Mouse (Mus musculus) kidney, adult 2 months (tissue): ENCODE results near the gene Abcb11. TPM values are rescaled to one million over a fixed set of nuclear protein-coding genes. Genes with fewer than 3 reads are reported as not detected.

Source experiments
- DNase-seq: peaks from one replicate; pipeline ENCODE4 v3.0.0; 2021
- H3K27ac ChIP-seq: fragments of 200-500 bp; 2 replicates; pipeline ENCODE4 v1.5.1; 2012; ENCODE audit warnings: low read depth, low read length, control low read depth, inconsistent platforms; ENCODE audit not compliant: insufficient read depth
- H3K27me3 ChIP-seq: fragments of 200-500 bp; replicated peaks from 2 replicates; pipeline ENCODE4 v1.6.1; 2012; ENCODE audit warnings: mild to moderate bottlenecking, moderate library complexity, low read length, inconsistent platforms; ENCODE audit not compliant: control insufficient read depth, insufficient read depth
- H3K36me3 ChIP-seq: fragments of 200-500 bp; 2 replicates; pipeline ENCODE4 v1.6.1; 2012; ENCODE audit warnings: mild to moderate bottlenecking, moderate library complexity, low read length, inconsistent platforms; ENCODE audit not compliant: control insufficient read depth, insufficient read depth
- H3K4me1 ChIP-seq: fragments of 200-500 bp; 2 replicates; pipeline ENCODE4 v1.6.1; 2011; ENCODE audit warnings: low read length; ENCODE audit not compliant: control insufficient read depth, insufficient read depth
- H3K4me3 ChIP-seq: fragments of 200-500 bp; 2 replicates; pipeline ENCODE4 v1.5.1; 2011; ENCODE audit warnings: mild to moderate bottlenecking, low read depth, low read length, control low read depth; ENCODE audit not compliant: insufficient read depth
- CTCF ChIP-seq: fragments of 200-500 bp; conservative IDR thresholded peaks from 2 replicates; pipeline ENCODE4 v1.5.1; 2011; ENCODE audit warnings: low read depth, mild to moderate bottlenecking, control low read depth, low read length, moderate library complexity, mixed read lengths; ENCODE audit not compliant: insufficient read depth, insufficient read length
- POLR2A ChIP-seq: fragments of 200-500 bp; IDR thresholded peaks from one replicate; pipeline ENCODE4 v1.6.1; 2011; ENCODE audit warnings: low read depth, low read length, control low read depth
- WGBS: fragments of 180-500 bp; shearing (Covaris S2); methylation state at CpG from one replicate; pipeline ENCODE4 v1.1.7; 2018; 5-methylcytosine and 5-hydroxymethylcytosine counted together
- polyA plus RNA-seq: library from polyadenylated mRNA; depleted of rRNA; stranded (reverse); fragments of >200 nt; gene quantifications from 2 replicates; pipeline ENCODE4 v1.2.3, GENCODE M21; 2012

Gene Abcb11
- polyA plus RNA-seq, 1 experiment = not detected

DNA sequence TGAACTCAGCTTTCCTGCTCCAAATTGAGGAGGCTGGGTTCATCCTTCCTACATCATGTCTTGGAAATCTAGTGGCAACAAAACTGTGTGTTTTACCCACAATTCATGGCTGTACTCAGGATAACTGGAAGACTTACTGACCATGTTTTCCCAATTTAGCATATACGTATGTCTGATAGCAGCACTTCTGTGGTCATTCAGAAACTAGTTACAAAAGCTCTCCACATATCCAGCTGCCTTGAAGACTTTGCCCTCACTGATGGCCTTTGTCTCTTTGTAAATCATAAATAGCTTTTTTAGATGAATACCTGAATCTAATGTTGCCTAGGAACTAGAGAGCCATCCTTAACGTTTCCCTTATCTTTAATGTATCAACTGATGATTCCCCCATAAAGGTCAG lies 112.3 kb downstream of the Abcb11 start:
- no peaks in the 10 kb centered on the region; the same call in 1 of the 2 replicates for H3K4me1 ChIP-seq
- TF ChIP-seq POLR2A (no peak), CTCF (no peak)
- 57% methylated on average over 2 of the region's 2 CpGs for WGBS
- H3K36me3 ChIP-seq = no peaks in the 10 kb centered on the region
- no peak overlapping the region for H3K27ac ChIP-seq
- H3K4me3 ChIP-seq = no peak overlapping the region
- no peaks in the 10 kb centered on the region for H3K27me3 ChIP-seq
- no peak for DNase-seq

DNA sequence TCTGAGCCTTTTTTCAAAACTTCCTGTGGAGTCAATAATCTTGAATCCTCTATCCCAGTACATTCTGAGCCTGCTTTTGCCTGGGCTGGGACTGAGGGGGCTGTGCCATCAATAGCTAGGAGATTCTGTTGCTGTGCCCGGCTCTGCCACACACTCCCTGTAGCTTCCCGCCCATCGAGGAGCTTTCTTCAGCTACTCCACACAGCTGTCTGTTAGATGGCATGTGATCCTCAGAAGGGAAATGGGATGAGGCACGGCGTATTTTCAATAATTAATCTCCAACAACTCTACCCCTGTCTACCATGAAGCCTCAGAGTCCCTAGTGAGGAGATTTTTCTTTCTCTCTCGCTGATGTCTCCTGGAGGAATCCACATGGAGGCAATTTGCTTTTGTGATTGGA lies 113.8 kb downstream of the Abcb11 start:
- Histone ChIP-seq H3K36me3 (no peaks in the 10 kb centered on the region), H3K4me3 (no peak overlapping the region), H3K4me1 (no peaks in the 10 kb centered on the region; the same call in 1 of the 2 replicates), H3K27me3 (no peaks in the 10 kb centered on the region), H3K27ac (no peak overlapping the region)
- TF ChIP-seq CTCF (no peak), POLR2A (no peak)
- DNase-seq = no peak
- WGBS = 73% methylated on average over 6 of the region's 6 CpGs

DNA sequence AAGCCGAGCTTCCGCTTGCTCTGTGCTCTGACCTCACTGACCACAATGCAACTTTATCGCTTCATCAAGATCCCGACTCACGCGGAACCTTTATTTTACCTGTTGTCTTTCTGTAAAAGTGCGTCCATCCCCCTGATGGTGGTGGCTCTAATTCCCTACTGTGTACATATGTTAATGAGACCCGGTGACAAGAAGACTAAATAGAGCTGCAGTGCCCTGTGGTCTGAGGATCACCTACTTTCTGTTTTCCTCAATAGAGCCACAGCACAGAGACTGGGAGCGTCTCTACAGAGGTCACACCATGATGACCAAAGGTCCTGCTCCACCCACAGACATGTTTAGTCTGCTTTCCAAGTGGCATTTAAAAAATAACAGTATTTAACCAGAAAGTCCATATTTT lies 115.5 kb downstream of the Abcb11 start:
- WGBS = 91% methylated on average over 9 of the region's 9 CpGs
- no peak overlapping the region for H3K4me3 ChIP-seq
- no peak for DNase-seq

DNA sequence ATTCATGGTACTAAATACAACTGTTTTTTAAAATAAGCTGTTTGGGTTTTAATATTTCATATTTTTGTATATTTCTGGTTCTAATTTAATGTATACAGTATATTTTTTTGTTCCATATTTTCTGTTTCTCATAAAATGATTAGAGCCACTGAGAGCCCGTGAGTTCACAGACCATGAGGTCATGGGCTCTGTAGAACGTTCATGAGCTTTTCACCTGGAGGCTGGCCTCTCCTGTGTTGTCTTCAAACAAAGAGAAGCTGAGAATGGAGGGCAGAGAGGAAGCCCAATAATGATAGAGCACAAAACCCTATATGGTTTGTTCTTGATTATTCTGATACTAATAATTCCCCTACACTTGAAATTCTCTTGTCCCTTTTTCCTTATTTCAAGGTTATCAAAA lies 117.7 kb downstream of the Abcb11 start:
- DNase-seq = no peak
- Histone ChIP-seq H3K4me3 (no peak overlapping the region), H3K27ac (no peak overlapping the region), H3K36me3 (no peaks in the 10 kb centered on the region), H3K27me3 (no peaks in the 10 kb centered on the region), H3K4me1 (no peaks in the 10 kb centered on the region)
- TF ChIP-seq CTCF (no peak), POLR2A (no peak)
- WGBS = 67% methylated on average over 2 of the region's 2 CpGs

More for the DNA sequence above, 115.5 kb downstream of the Abcb11 start:
- H3K4me1 ChIP-seq = no peaks in the 10 kb centered on the region; the same call in 1 of the 2 replicates
- TF ChIP-seq CTCF (no peak), POLR2A (no peak)
- no peaks in the 10 kb centered on the region for H3K27me3 ChIP-seq
- H3K27ac ChIP-seq = no peak overlapping the region
- H3K36me3 ChIP-seq = no peaks in the 10 kb centered on the region

DNA sequence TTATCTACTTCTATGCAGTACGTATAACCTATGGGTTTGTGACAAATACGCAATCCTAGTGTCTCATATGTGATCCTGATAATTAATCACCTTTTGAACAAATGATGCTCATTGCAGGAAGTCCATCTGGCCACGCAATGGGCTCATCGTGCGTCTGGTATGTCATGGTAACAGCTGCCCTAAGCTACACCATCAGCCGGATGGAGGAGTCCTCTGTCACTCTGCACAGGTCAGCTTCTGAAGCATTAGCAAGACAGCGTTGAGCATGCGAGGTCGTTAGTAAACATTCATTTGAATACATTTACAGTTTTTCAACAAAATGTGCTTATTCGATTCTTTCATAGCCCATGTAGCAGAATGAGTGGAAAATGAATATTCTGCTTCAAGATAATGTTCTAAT lies 119.6 kb downstream of the Abcb11 start:
- 87% methylated on average over 10 of the region's 10 CpGs for WGBS
- DNase-seq = no peak
- Histone ChIP-seq H3K27me3 (no peaks in the 10 kb centered on the region), H3K36me3 (no peaks in the 10 kb centered on the region), H3K27ac (no peak overlapping the region), H3K4me1 (no peaks in the 10 kb centered on the region), H3K4me3 (no peak overlapping the region)
- TF ChIP-seq POLR2A = no peak

DNA sequence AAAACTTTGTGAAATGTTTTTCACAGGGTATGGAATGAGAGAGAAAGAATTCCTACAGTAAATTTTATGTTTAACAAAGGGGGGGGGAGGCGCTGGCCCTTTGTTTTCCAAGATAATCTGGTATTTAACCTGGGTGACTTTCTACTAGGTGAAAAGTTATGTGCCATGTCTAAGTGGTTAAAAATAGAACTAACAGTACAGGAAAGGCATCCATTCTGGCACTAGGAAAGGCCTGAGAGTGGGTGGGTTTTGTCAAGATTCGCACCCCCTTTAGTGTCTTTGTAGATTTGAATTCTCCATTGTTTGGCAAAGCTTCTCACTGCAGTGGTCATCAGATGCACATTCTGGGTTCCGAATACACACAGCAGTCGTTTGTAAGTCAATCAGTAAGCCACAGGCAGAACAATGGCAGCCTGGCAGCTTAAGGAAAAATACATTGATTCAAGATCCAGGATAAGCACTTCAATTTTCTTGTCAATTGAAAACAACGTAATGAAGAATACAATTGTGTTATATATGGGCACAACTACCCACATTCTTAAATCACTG lies 120.5 kb downstream of the Abcb11 start:
- TF ChIP-seq POLR2A = no peak
- no peak for TF ChIP-seq CTCF
- Histone ChIP-seq H3K27me3 (no peaks in the 10 kb centered on the region), H3K27ac (no peak overlapping the region), H3K36me3 (no peaks in the 10 kb centered on the region), H3K4me3 (no peak overlapping the region), H3K4me1 (no peaks in the 10 kb centered on the region)
- DNase-seq = no peak
- WGBS = 72% methylated on average over 5 of the region's 5 CpGs

DNA sequence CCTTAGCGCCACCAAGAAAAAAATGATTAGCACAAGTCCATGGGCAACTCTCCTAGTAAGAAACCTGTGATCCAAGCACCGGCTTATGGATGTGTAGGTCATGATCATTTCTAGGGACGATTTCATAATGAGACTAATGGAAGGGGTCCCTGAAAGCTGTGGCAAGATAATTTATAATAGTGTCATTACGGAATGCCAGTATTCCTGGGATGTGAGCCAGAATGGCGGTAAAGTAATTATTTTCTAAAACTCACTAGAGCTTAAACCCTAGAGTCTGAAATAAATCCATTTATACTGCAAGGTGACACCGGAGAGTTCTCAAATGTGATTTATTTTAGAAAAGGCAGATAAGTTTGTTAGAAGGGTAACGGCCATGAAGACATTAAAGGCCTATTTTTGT lies 127.2 kb downstream of the Abcb11 start:
- TF ChIP-seq CTCF (no peak), POLR2A (no peak)
- no peak overlapping the region for H3K4me3 ChIP-seq
- WGBS = 29% methylated on average over 7 of the region's 7 CpGs
- no peak overlapping the region for H3K27ac ChIP-seq
- no peaks in the 10 kb centered on the region for H3K4me1 ChIP-seq
- DNase-seq = peak; percentile 20
- no peaks in the 10 kb centered on the region for H3K36me3 ChIP-seq
- no peaks in the 10 kb centered on the region for H3K27me3 ChIP-seq
